ENCODE assay signal across 24 mouse cellular contexts in the genomic region with DNA sequence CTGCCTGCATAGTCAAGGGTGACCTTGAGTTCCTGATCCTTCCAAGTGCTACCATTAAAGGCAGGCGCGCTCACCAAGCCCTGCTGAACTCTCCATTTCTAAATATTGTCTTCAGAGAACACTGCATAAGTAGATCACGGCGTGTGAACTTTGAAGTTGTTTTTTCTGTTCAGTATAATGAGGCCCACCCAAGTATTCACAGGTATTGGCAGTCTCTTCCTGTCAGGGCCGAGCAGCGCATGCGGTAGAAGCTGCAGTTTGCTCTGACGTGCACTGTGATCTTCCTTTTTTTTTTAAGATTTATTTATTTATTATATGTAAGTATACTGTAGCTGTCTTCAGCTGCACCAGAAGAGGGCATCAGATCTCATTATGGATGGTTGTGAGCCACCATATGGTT. TPM values are rescaled to one million over a fixed set of nuclear protein-coding genes. Genes with fewer than 3 reads are reported as not detected.
DNase-seq lines count a peak whose midpoint lies in the region; ATAC-seq and TF ChIP-seq lines count a peak whose summit lies in the region.
"Had no signal": no experiment of that assay in that cellular context is flagged by ENCODE, and none has a peak within 500 bp of the region (broad histone marks: within the 10 kb centered on the region; RNA-seq: fewer than 3 reads in every experiment).

No protein-coding gene starts in this region.

- TF ChIP-seq CTCF in layer of hippocampus, adult 2 months (conservative IDR thresholded peaks at IDR 0.05): 0 out of 2 replicates have a peak, but pooled peaks have one; percentile 12
- TF ChIP-seq CTCF in bone marrow, adult 2 months (IDR thresholded peaks at IDR 0.05; ENCODE audit: control insufficient read depth, insufficient read depth, low read length): no peak

- peak overlapping the region; percentile 75 for H3K27ac ChIP-seq in layer of hippocampus, adult 2 months
- 0 out of 2 replicates have a peak overlapping the region, but pooled peaks have one; percentile 11 for H3K27ac ChIP-seq in bone marrow, adult 2 months (ENCODE audit: control insufficient read depth, insufficient read depth, low read depth, low read length, poor library complexity)
- H3K27ac ChIP-seq in macrophage: peak overlapping the region; percentile 90; the same call in 1 of the 2 replicates
- H3K27ac ChIP-seq: forebrain, embryonic 13.5 days; hindbrain, embryonic 14.5 days; midbrain, embryonic 10.5 days; stomach, postnatal 0 days had no signal

- H3K4me1 ChIP-seq in bone marrow, adult 2 months (ENCODE audit: control insufficient read depth, insufficient read depth, low read length): peaks cover 6% of the 10 kb centered on the region

- no peak for TF ChIP-seq POLR2A in bone marrow, adult 2 months (IDR thresholded peaks at IDR 0.05; ENCODE audit: borderline replicate concordance, control insufficient read depth, low read depth, low read length)

- H3K4me3 ChIP-seq in layer of hippocampus, adult 2 months: no peak overlapping the region
- H3K4me3 ChIP-seq in bone marrow, adult 2 months (replicated peaks; ENCODE audit: control insufficient read depth, low read depth, low read length): no peak overlapping the region
- no peak overlapping the region for H3K4me3 ChIP-seq in macrophage (ENCODE audit: inconsistent target)
- H3K4me3 ChIP-seq: forebrain, embryonic 13.5 days; limb, embryonic 12.5 days; midbrain, embryonic 10.5 days had no signal

- 73% methylated on average over 8 of the region's 8 CpGs for WGBS in bone marrow, adult 2 months
- WGBS in macrophage (ENCODE audit: missing documents): 93% methylated on average over 8 of the region's 8 CpGs

- H3K79me2 ChIP-seq in macrophage (ENCODE audit: inconsistent target): peaks cover 88% of the 10 kb centered on the region

- ATAC-seq in granulocyte monocyte progenitor cell, adult 5-6 weeks (replicated peaks; ENCODE audit: poor library complexity, severe bottlenecking): no peak
- ATAC-seq: forebrain, embryonic 13.5 days; liver, postnatal 0 days; lung, postnatal 0 days had no signal

- no peaks in the 10 kb centered on the region for H3K36me3 ChIP-seq in macrophage (ENCODE audit: inconsistent target)
- H3K36me3 ChIP-seq: limb, embryonic 12.5 days; midbrain, embryonic 10.5 days had no signal

- DNase-seq in layer of hippocampus, adult 2 months (ENCODE audit: low spot score in 2 of 2): no peak
- DNase-seq in layer of hippocampus, postnatal 10 days (ENCODE audit: low spot score in 2 of 2): no peak
- DNase-seq in cerebellum, adult 18-20 months: no peak
- no peak for DNase-seq in neural tube, embryonic 10.5 days (ENCODE audit: extremely low spot score, low spot score)
- DNase-seq: cerebellum, adult 9-10 months; gastrocnemius, postnatal 36 days; kidney, adult 18-20 months; liver, postnatal 0 days; right cerebral cortex, postnatal 4 days; thymus, adult 2 months; thymus, postnatal 4 days had no signal

RNA-seq across cellular contexts. Expression of gene Fam234a, which starts 9.7 kb away (rescaled TPM):
- total RNA-seq in layer of hippocampus, adult 2 months (2021): 10 to 100 TPM; 18.8 to 21.0 TPM
- total RNA-seq in layer of hippocampus, postnatal 10 days (2021): 10 to 100 TPM; 19.9 to 23.3 TPM
- 4.7 and 9.0 TPM in 2 replicates for polyA plus RNA-seq in bone marrow, adult 2 months (2011; ENCODE audit: insufficient read depth, insufficient read length, low replicate concordance, missing spikeins)
- 100 to 1,000 TPM in 2 of 26 experiments, 10 to 100 TPM in 24; 12.4 to 114 (median 48.7) TPM for total RNA-seq in macrophage (2018; cell fraction: chromatin; rRNA removed)
- total RNA-seq in macrophage (2018; cell fraction: cytosol; rRNA removed): 100 to 1,000 TPM in 25 of 26 experiments, 10 to 100 TPM in 1; 95.8 to 167 (median 130) TPM
- total RNA-seq in macrophage (2018; cell fraction: nucleus; rRNA removed): 100 to 1,000 TPM in 23 of 26 experiments, 10 to 100 TPM in 3; 37.4 to 192 (median 141) TPM
- polyA plus RNA-seq in macrophage (2018): 73.6 to 152 TPM (median 101 TPM) in 3 replicates
- 12.8 and 15.4 TPM in 2 replicates for total RNA-seq in granulocyte monocyte progenitor cell, adult 5-6 weeks (2014; fragmentation: Nextera tagmentation)
- 5.1 and 6.1 TPM in 2 replicates for total RNA-seq in granulocyte monocyte progenitor cell, adult 5-6 weeks (2017)

RNA-seq across cellular contexts. Expression of gene Luc7l, which starts 18.3 kb away (rescaled TPM):
- total RNA-seq in layer of hippocampus, adult 2 months (2021): 10 to 100 TPM; 87.5 to 91.9 TPM
- 10 to 100 TPM; 85.3 to 93.4 TPM for total RNA-seq in layer of hippocampus, postnatal 10 days (2021)
- 45.6 and 59.8 TPM in 2 replicates for polyA plus RNA-seq in bone marrow, adult 2 months (2011; ENCODE audit: insufficient read depth, insufficient read length, low replicate concordance, missing spikeins)
- total RNA-seq in macrophage (2018; cell fraction: chromatin; rRNA removed): 100 to 1,000 TPM in 24 of 26 experiments, 10 to 100 TPM in 2; 88.5 to 241 (median 151) TPM
- total RNA-seq in macrophage (2018; cell fraction: cytosol; rRNA removed): 10 to 100 TPM in 24 of 26 experiments, 1 to 10 TPM in 2; 9.6 to 28.3 (median 18.0) TPM
- 100 to 1,000 TPM in 11 of 26 experiments, 10 to 100 TPM in 15; 54.8 to 171 (median 85.8) TPM for total RNA-seq in macrophage (2018; cell fraction: nucleus; rRNA removed)
- 27.9 to 31.3 TPM (median 28.9 TPM) in 3 replicates for polyA plus RNA-seq in macrophage (2018)
- 63.7 and 74.9 TPM in 2 replicates for total RNA-seq in granulocyte monocyte progenitor cell, adult 5-6 weeks (2014; fragmentation: Nextera tagmentation)
- total RNA-seq in granulocyte monocyte progenitor cell, adult 5-6 weeks (2017): 60.0 and 122 TPM in 2 replicates

RNA-seq across cellular contexts. Expression of gene Arhgdig, which starts 26.8 kb away (rescaled TPM):
- total RNA-seq in layer of hippocampus, adult 2 months (2021): 10 to 100 TPM; 59.4 to 61.4 TPM
- total RNA-seq in layer of hippocampus, postnatal 10 days (2021): 100 to 1,000 TPM; 199 to 205 TPM
- 4.0 TPM in 1 of 2 replicates, not detected in the other for polyA plus RNA-seq in bone marrow, adult 2 months (2011; ENCODE audit: insufficient read depth, insufficient read length, low replicate concordance, missing spikeins)
- total RNA-seq in macrophage (2018; cell fraction: chromatin; rRNA removed): not detected
- total RNA-seq in macrophage (2018; cell fraction: cytosol; rRNA removed): not detected
- total RNA-seq in macrophage (2018; cell fraction: nucleus; rRNA removed): not detected
- polyA plus RNA-seq in macrophage (2018): not detected in 3 replicates
- total RNA-seq in granulocyte monocyte progenitor cell, adult 5-6 weeks (2014; fragmentation: Nextera tagmentation): not detected in 2 replicates
- 0.98 TPM in 1 of 2 replicates, not detected in the other for total RNA-seq in granulocyte monocyte progenitor cell, adult 5-6 weeks (2017)

RNA-seq across cellular contexts. Expression of gene Rgs11, which starts 31.6 kb away (rescaled TPM):
- 10 to 100 TPM; 49.2 to 56.9 TPM for total RNA-seq in layer of hippocampus, adult 2 months (2021)
- total RNA-seq in layer of hippocampus, postnatal 10 days (2021): 10 to 100 TPM; 63.0 to 81.1 TPM
- 1.2 TPM in 1 of 2 replicates, not detected in the other for polyA plus RNA-seq in bone marrow, adult 2 months (2011; ENCODE audit: insufficient read depth, insufficient read length, low replicate concordance, missing spikeins)
- 10 to 100 TPM in 9 of 26 experiments, 1 to 10 TPM in 7, under 1 TPM in 8, not detected in 2; 0.45 to 22.3 (median 5.9) TPM for total RNA-seq in macrophage (2018; cell fraction: chromatin; rRNA removed)
- total RNA-seq in macrophage (2018; cell fraction: cytosol; rRNA removed): under 1 TPM in 12 of 26 experiments, not detected in 14; 0.05 to 0.93 (median 0.26) TPM
- 10 to 100 TPM in 8 of 26 experiments, 1 to 10 TPM in 7, under 1 TPM in 9, not detected in 2; 0.24 to 24.9 (median 5.2) TPM for total RNA-seq in macrophage (2018; cell fraction: nucleus; rRNA removed)
- 0.07 to 1.2 TPM (median 0.88 TPM) in 3 replicates for polyA plus RNA-seq in macrophage (2018)
- not detected in 2 replicates for total RNA-seq in granulocyte monocyte progenitor cell, adult 5-6 weeks (2014; fragmentation: Nextera tagmentation)
- total RNA-seq in granulocyte monocyte progenitor cell, adult 5-6 weeks (2017): not detected in 2 replicates
- polyA plus RNA-seq: liver, postnatal 0 days had no signal

RNA-seq across cellular contexts. Expression of gene Pdia2, which starts 35.5 kb away (rescaled TPM):
- total RNA-seq in layer of hippocampus, adult 2 months (2021): under 1 TPM in 1 of 2 experiments, not detected in 1; 0.61 TPM
- total RNA-seq in layer of hippocampus, postnatal 10 days (2021): under 1 TPM; 0.29 to 0.89 TPM
- 10.9 and 23.9 TPM in 2 replicates for polyA plus RNA-seq in bone marrow, adult 2 months (2011; ENCODE audit: insufficient read depth, insufficient read length, low replicate concordance, missing spikeins)
- total RNA-seq in macrophage (2018; cell fraction: chromatin; rRNA removed): not detected
- not detected for total RNA-seq in macrophage (2018; cell fraction: cytosol; rRNA removed)
- total RNA-seq in macrophage (2018; cell fraction: nucleus; rRNA removed): not detected
- polyA plus RNA-seq in macrophage (2018): not detected in 3 replicates
- not detected in 2 replicates for total RNA-seq in granulocyte monocyte progenitor cell, adult 5-6 weeks (2014; fragmentation: Nextera tagmentation)
- 0.30 TPM in 1 of 2 replicates, not detected in the other for total RNA-seq in granulocyte monocyte progenitor cell, adult 5-6 weeks (2017)
- total RNA-seq: gastrocnemius, adult 18-20 months; gastrocnemius, postnatal 36 days; heart, adult 8-10 months; heart, postnatal 25 days; midbrain, postnatal 0 days had no signal
- polyA plus RNA-seq: forebrain, embryonic 13.5 days; midbrain, postnatal 0 days; thymus, adult 2 months had no signal

Comparison
In these comparisons a context has a peak if more than half of its experiments do, and no peak if none do; other contexts are left out.
1. H3K27ac ChIP-seq: peak in every context shown above with its lines; median percentile 90 in macrophage; 75 in layer of hippocampus, adult 2 months; 11 in bone marrow, adult 2 months.
2. RNA of gene Arhgdig, which starts 26.8 kb away (total RNA-seq): 199 to 205 TPM in layer of hippocampus, postnatal 10 days and 59.4 to 61.4 TPM in layer of hippocampus, adult 2 months; 0.98 TPM in granulocyte monocyte progenitor cell, adult 5-6 weeks; every median in the first group is over 10 times any median in the second.